Mouse (Mus musculus): ENCODE data around the gene Bbs4. TPM values are rescaled to one million over a fixed set of nuclear protein-coding genes. Genes with fewer than 3 reads are reported as not detected.

The Bbs4 gene
- total RNA-seq, 1 experiment from 2014 or later: 7.9 TPM

Other genes starting within 250 kb of the Bbs4 start
- 20.3 to 28.9 TPM (median 21.8 TPM) in 3 replicates for gene Adpgk, start 62.0 kb downstream of the Bbs4 start, total RNA-seq (2017)
- gene Arih1, start 133.1 kb upstream of the Bbs4 start, total RNA-seq (2017): 109 to 145 TPM (median 136 TPM) in 3 replicates
- gene Hexa, start 186.0 kb upstream of the Bbs4 start, total RNA-seq (2017): 97.3 to 114 TPM (median 107 TPM) in 3 replicates
- 0.39 TPM in 1 of 3 replicates, not detected in the others for gene Tmem202, start 186.3 kb upstream of the Bbs4 start, total RNA-seq (2017)
- not detected in 3 replicates for gene Celf6, start 224.4 kb upstream of the Bbs4 start, total RNA-seq (2017)

All from monocyte, adult 5-6 weeks (primary cell).